ENCODE assay signal across 13 mouse cellular contexts in genomic region chr14:60850101-60850500, GRCm38 (mm10).
DNase-seq lines count a peak whose midpoint lies in the region; ATAC-seq and TF ChIP-seq lines count a peak whose summit lies in the region.
"Had no signal": no experiment of that assay in that cellular context is flagged by ENCODE, and none has a peak within 500 bp of the region (broad histone marks: within the 10 kb centered on the region; RNA-seq: fewer than 3 reads in every experiment).

No protein-coding gene starts in this region.

- no peak for DNase-seq in gastrocnemius, adult 2 months
- no peak for DNase-seq in gastrocnemius, postnatal 4 days (ENCODE audit: low spot score in 2 of 2)
- DNase-seq in heart, embryonic 10.5 days (ENCODE audit: low spot score) = peak; percentile 50
- DNase-seq in kidney, postnatal 10 days = peak; percentile 25
- DNase-seq in lung, postnatal 0 days (ENCODE audit: low spot score) = no peak
- DNase-seq in gastrocnemius, postnatal 14 days = no peak
- DNase-seq: cerebellum, adult 11 months; gastrocnemius, postnatal 10 days; right cerebral cortex, postnatal 14 days had no signal

- 66% methylated on average over 14 of the region's 14 CpGs for WGBS in heart, embryonic 10.5 days
- WGBS in lung, postnatal 0 days = 75% methylated on average over 14 of the region's 14 CpGs
- WGBS in midbrain, embryonic 16.5 days = 89% methylated on average over 14 of the region's 14 CpGs

- H3K9me3 ChIP-seq in heart, embryonic 10.5 days = no peaks in the 10 kb centered on the region
- no peaks in the 10 kb centered on the region for H3K9me3 ChIP-seq in lung, postnatal 0 days (ENCODE audit: low read length)
- H3K9me3 ChIP-seq in midbrain, embryonic 16.5 days (replicated peaks; ENCODE audit: control insufficient read depth, low read length, poor library complexity, severe bottlenecking) = no peaks in the 10 kb centered on the region
- H3K9me3 ChIP-seq: forebrain, embryonic 15.5 days; midbrain, embryonic 13.5 days had no signal

- ATAC-seq in lung, postnatal 0 days = peak; percentile 82
- no peak for ATAC-seq in midbrain, embryonic 16.5 days
- no peak for ATAC-seq in erythroblast, adult 5-6 weeks (replicated peaks; ENCODE audit: low FRiP score, poor library complexity, severe bottlenecking)
- ATAC-seq: forebrain, embryonic 15.5 days; midbrain, embryonic 13.5 days had no signal

- H3K27ac ChIP-seq in gastrocnemius, adult 2 months = no peak overlapping the region
- no peak overlapping the region for H3K27ac ChIP-seq in heart, embryonic 10.5 days
- no peak overlapping the region for H3K27ac ChIP-seq in lung, postnatal 0 days (ENCODE audit: low read length)
- H3K27ac ChIP-seq in midbrain, embryonic 16.5 days (ENCODE audit: low read length) = no peak overlapping the region
- H3K27ac ChIP-seq: forebrain, embryonic 15.5 days; midbrain, embryonic 13.5 days had no signal

- H3K4me2 ChIP-seq in lung, postnatal 0 days (replicated peaks; ENCODE audit: low read depth, low read length) = no peak overlapping the region
- H3K4me2 ChIP-seq in midbrain, embryonic 16.5 days (ENCODE audit: low read length) = no peak overlapping the region
- H3K4me2 ChIP-seq: forebrain, embryonic 15.5 days; midbrain, embryonic 13.5 days had no signal

- intact Hi-C loops in gastrocnemius, adult 2 months (cut with DNase I) = no loop called here
- intact Hi-C loops in gastrocnemius, postnatal 14 days (cut with DNase I; ENCODE audit: low total_unique reads) = no loop called here

- H3K27me3 ChIP-seq in heart, embryonic 10.5 days (ENCODE audit: insufficient read depth, poor library complexity, severe bottlenecking) = peaks cover 18% of the 10 kb centered on the region
- H3K27me3 ChIP-seq in lung, postnatal 0 days (replicated peaks; ENCODE audit: insufficient read depth, low read length) = no peaks in the 10 kb centered on the region
- no peaks in the 10 kb centered on the region for H3K27me3 ChIP-seq in midbrain, embryonic 16.5 days (ENCODE audit: control insufficient read depth, insufficient read depth, low read depth, low read length)
- H3K27me3 ChIP-seq: forebrain, embryonic 15.5 days; midbrain, embryonic 13.5 days had no signal

- H3K4me3 ChIP-seq in gastrocnemius, adult 2 months = peak overlapping the region; percentile 21; the same call in 1 of the 2 replicates
- H3K4me3 ChIP-seq in heart, embryonic 10.5 days = no peak overlapping the region
- H3K4me3 ChIP-seq in lung, postnatal 0 days (ENCODE audit: low read depth, low read length) = no peak overlapping the region
- H3K4me3 ChIP-seq in midbrain, embryonic 16.5 days (ENCODE audit: low read depth, low read length) = no peak overlapping the region
- H3K4me3 ChIP-seq: forebrain, embryonic 15.5 days; midbrain, embryonic 13.5 days had no signal

- no peak for TF ChIP-seq CTCF in gastrocnemius, adult 2 months (IDR thresholded peaks at IDR 0.05)
- TF ChIP-seq CTCF in lung, postnatal 0 days (IDR thresholded peaks at IDR 0.05) = no peak

- peaks cover 38% of the 10 kb centered on the region for H3K36me3 ChIP-seq in heart, embryonic 10.5 days
- no peaks in the 10 kb centered on the region for H3K36me3 ChIP-seq in lung, postnatal 0 days (ENCODE audit: insufficient read depth, low read length)
- H3K36me3 ChIP-seq in midbrain, embryonic 16.5 days (ENCODE audit: control insufficient read depth, insufficient read depth, low read length) = peaks cover 9% of the 10 kb centered on the region

- peak; percentile 47; the same call in 1 of the 2 replicates for TF ChIP-seq EP300 in lung, postnatal 0 days (IDR thresholded peaks at IDR 0.05)

- H3K4me1 ChIP-seq in heart, embryonic 10.5 days = peaks cover 12% of the 10 kb centered on the region
- H3K4me1 ChIP-seq in lung, postnatal 0 days (ENCODE audit: insufficient read depth, low read depth, low read length) = no peaks in the 10 kb centered on the region
- no peaks in the 10 kb centered on the region; the same call in 1 of the 2 replicates for H3K4me1 ChIP-seq in midbrain, embryonic 16.5 days (ENCODE audit: control insufficient read depth, insufficient read depth, low read length)
- H3K4me1 ChIP-seq: forebrain, embryonic 15.5 days had no signal

- H3K9ac ChIP-seq in lung, postnatal 0 days (replicated peaks; ENCODE audit: low read depth) = no peak overlapping the region
- H3K9ac ChIP-seq in midbrain, embryonic 16.5 days (ENCODE audit: low read depth, low read length) = no peak overlapping the region
- H3K9ac ChIP-seq: forebrain, embryonic 15.5 days; midbrain, embryonic 13.5 days had no signal

Comparison
In these comparisons a context has a peak if more than half of its experiments do, and no peak if none do; other contexts are left out.
1. DNase-seq: peak in heart, embryonic 10.5 days (single experiment) and kidney, postnatal 10 days (single experiment); none in gastrocnemius, adult 2 months (single experiment), gastrocnemius, postnatal 4 days (0 of 2), lung, postnatal 0 days (single experiment) and gastrocnemius, postnatal 14 days (single experiment).